Mouse (Mus musculus) 3134 (cell line): ENCODE results near the gene Sla2.
"Not testable (repeated sequence)": the region's sequence is repeated elsewhere in the genome, so short reads cannot be mapped to it uniquely, and the experiment has no call there.

Source experiments
- DNase-seq: peaks from one replicate; pipeline ENCODE4 v3.0.0-alpha.2; 2011; ENCODE audit warnings: low spot score; ENCODE audit not compliant: insufficient read length; ENCODE audit errors: extremely low read depth

The Sla2 gene

DNA sequence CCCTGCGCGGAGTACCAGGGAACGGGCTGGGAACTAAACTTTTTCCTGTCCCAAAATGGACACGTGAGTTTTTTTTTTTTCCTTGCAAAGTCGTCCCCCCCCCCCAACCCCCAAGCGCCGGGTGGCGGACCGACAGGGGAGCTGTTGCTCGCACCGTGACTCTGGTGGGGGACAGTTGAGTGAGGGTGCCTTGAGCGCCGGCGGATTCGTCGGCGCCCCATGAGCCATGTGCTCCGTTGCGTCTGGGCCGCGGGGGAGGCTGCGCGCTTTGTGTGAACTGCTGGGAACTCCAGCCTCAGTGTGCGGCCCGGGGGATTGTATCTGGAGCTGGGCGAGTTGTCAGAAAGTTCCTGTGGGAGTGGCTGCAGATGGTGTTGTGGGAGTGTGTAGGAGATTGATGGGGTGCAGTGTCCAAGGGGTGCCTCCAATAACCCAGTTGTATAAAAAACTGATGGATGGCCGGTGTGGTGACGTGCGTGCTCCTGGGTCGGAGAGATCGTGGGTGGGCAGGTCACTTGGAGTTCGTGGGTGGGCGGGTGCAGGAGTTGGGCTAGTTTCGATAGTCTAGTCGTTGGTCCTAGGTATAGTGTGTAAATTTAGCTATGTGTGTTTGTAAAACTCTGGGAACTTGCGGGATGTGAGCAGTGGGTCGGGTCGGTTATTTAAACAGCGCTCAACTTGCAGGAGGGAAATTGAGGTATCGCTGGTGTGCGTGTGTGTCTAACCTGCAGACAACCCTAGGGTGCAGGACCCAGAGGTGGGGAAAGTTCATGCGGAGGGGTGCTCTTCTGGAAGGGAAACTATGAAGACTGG is 45.8 kb downstream of the Sla2 start:
- DNase-seq, result peak; percentile 22

DNA sequence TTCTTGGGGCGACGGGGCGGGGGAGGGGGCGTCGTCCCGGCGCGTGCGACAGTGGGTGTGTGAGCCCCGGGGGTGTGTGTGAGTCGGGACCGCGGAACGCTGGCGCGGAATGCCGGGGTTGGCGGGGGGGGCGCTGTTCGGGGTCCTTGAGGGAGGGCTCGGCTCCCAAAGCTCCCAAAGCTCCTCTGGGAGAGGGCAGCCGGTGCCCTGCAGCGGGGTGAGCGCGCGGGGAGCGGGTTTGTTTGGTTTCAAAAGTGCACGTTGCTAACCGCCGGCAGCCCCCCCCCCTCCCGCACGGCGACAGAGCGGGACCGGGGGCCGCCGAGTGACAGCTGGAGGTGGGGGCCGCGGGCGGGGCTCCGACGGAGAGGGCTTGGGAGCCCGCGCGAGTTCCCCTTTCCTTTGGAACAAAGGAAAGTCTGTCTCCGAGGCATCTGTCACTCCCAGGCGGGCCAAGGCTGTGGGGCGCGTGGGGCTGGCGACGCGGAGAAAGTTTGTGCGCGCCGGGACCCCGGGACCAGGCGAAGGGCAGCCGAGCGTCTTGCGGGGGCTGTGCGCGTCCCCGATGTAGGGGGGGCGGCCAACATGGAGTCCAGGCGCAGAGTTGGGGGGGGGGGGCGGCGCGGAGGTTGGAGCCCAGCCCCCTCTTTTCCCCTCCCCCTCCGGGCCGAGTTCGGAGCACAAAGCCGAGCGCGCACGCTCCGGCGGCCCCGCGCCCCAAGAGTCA is 46.5 kb downstream of the Sla2 start:
- DNase-seq, result no peak

DNA sequence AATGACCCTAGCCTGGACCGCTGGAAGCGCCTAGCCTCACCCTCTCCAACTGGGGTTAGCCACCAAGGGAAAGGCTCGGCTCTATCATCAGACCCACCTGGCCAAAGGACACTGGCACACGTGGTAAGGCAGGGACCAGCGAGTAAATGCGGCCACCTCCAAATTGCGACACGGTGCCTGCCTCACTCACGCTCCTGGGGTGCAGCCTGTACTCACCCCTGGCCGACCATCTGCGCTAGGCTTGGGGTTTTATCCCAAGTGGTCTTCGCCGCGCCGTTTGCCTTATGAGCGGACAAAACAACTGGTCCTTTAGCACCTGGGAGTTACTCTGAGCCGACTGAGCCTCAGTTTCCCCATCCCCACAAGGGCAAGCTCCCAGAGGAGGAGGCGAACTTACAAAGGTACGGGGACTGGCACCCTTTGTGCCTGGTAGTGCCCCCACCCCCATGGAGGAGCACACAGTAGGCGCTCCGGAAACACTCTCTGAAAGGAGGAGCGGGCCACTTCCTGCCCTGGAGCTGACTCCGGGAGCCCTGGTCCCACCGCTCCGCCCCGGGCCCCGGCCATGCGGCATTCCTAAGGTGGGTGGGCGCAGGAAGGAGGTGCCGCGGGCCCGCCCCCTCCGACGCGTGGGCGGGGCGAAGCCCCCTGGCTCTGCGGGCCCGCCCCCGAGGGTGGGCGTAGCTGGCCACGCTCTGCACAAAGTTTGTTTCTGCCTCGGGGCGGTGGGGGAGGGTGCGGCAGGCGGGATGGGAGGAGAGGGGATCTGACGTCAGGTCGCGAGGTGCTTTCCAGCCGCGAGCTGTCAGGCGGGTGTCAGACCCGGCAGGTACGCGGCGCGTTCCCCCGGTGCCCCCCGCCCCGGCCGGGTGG is 47.4 kb downstream of the Sla2 start, which contains the start of gene Tgif2:
TSS of gene Tgif2 (plus strand) at position 689 of the 873 bp plus-strand sequence.
- DNase-seq, result no peak

DNA sequence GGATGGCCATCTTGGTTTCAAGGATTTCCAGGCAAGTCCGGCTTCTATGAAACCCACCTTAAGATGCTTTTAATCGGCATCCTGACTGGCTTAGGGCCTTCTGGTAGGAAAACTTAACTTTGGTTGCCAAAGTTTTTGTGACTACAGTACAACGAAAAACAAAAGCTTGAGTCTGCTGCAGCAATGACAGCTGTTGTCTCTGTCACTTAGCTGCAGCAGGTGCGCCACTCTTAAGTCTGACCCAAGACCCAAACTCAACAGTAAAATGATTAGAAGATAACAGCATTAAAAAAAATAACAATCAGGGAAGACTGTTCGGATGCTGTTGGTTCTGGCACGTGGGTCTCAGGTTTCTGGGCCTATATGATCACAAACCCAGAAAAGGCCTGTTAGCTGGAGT is 48.2 kb downstream of the Sla2 start:
- DNase-seq, result no peak

DNA sequence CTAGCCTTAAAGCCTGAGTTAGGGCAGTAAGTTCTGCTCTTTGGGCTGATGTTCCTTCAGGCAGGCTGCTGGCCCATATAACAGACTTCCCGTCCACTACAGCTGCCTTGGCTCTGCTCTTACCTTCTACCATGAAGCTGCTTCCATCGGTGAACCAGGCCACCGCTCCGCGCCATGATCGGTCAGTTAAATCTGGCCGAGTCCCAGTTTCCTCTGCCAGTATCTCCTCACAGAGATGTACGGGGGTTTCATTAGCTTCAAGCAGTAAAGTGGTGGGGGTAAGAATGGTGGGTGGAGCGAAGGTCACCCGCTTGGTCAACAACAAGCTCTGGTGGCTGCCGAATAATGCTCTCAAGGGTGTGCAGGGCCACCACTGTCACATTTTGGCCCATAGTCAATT is 52.7 kb downstream of the Sla2 start:
- no peak for DNase-seq

DNA sequence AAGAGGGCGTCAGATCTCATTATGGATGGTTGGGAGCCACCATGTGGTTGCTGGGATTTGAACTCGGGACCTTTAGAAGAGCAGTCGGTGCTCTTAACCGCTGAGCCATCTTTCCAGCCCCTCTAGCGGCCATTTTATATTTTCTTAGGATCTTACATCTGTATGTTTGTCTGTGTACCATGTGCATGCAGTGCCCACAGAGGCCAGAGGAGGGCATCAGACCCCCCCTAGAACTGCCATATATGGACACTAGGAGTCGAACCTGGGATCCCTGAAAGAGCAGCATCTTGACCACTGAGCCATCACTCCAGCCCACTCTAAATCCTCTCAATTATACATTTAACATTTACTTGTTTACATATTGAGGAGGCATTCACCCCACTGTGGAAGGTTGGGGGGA is 61.9 kb downstream of the Sla2 start:
- not testable (repeated sequence) for DNase-seq
